Comparison of ENCODE assay signal across 21 mouse cellular contexts in genomic region chr16:55876025-55876424, GRCm38 (mm10). TPM values are rescaled to one million over a fixed set of nuclear protein-coding genes. Genes with fewer than 3 reads are reported as not detected.
DNase-seq lines count a peak whose midpoint lies in the region; ATAC-seq lines count a peak whose summit lies in the region.
"Had no signal": no experiment of that assay in that cellular context is flagged by ENCODE, and none has a peak within 500 bp of the region (broad histone marks: within the 10 kb centered on the region; RNA-seq: fewer than 3 reads in every experiment).

No protein-coding gene starts in this region.

- no peak overlapping the region; the same call in 1 of the 2 replicates for H3K27ac ChIP-seq in heart, embryonic 12.5 days (ENCODE audit: poor library complexity, severe bottlenecking)
- H3K27ac ChIP-seq: embryonic facial prominence, embryonic 12.5 days; hindbrain, embryonic 12.5 days; liver, embryonic 14.5 days; macrophage had no signal

- no peaks in the 10 kb centered on the region for H3K36me3 ChIP-seq in heart, embryonic 12.5 days
- H3K36me3 ChIP-seq: embryonic facial prominence, embryonic 12.5 days; hindbrain, embryonic 12.5 days had no signal

- H3K4me1 ChIP-seq in heart, embryonic 12.5 days (replicated peaks) = peaks cover 9% of the 10 kb centered on the region; the same call in 1 of the 2 replicates
- H3K4me1 ChIP-seq: embryonic facial prominence, embryonic 12.5 days; hindbrain, embryonic 12.5 days had no signal

- H3K4me2 ChIP-seq in heart, embryonic 12.5 days = no peak overlapping the region
- H3K4me2 ChIP-seq: embryonic facial prominence, embryonic 12.5 days; hindbrain, embryonic 12.5 days had no signal

- WGBS in heart, embryonic 12.5 days = 39% methylated on average over 6 of the region's 6 CpGs

- ATAC-seq in heart, embryonic 12.5 days (ENCODE audit: insufficient number of reproducible peaks, low FRiP score) = peak; percentile 64
- ATAC-seq in CD4-positive, CD25-positive, alpha-beta regulatory T cell, adult 4 months = peak; percentile 5
- ATAC-seq in inflammation-experienced regulatory T-cells, adult 6 months = peak; percentile 30
- ATAC-seq: forebrain, embryonic 16.5 days had no signal

- no peak for DNase-seq in heart, adult 8-10 months (ENCODE audit: low spot score)
- DNase-seq in kidney, postnatal 14 days = peak; percentile 9
- no peak for DNase-seq in kidney, adult 9 months
- DNase-seq in cerebellum, adult 8-10 months = no peak
- DNase-seq in right cerebral cortex, postnatal 36 days (ENCODE audit: low spot score in 2 of 2) = no peak
- DNase-seq: adrenal gland, adult 8-10 months; cerebellum, adult 9-10 months; gastrocnemius, postnatal 25 days; midbrain, embryonic 14.5 days; spleen, adult 18-20 months; thymus, postnatal 36 days had no signal

- no peak overlapping the region for H3K4me3 ChIP-seq in heart, embryonic 12.5 days
- H3K4me3 ChIP-seq: embryonic facial prominence, embryonic 12.5 days; erythroblast, embryonic 14.5 days; hindbrain, embryonic 12.5 days; myocyte had no signal

- H3K27me3 ChIP-seq in heart, embryonic 12.5 days (replicated peaks) = no peaks in the 10 kb centered on the region
- H3K27me3 ChIP-seq: embryonic facial prominence, embryonic 12.5 days; hindbrain, embryonic 12.5 days had no signal

- no peak overlapping the region for H3K9ac ChIP-seq in heart, embryonic 12.5 days
- H3K9ac ChIP-seq: embryonic facial prominence, embryonic 12.5 days; hindbrain, embryonic 12.5 days; liver, embryonic 14.5 days had no signal

- no peaks in the 10 kb centered on the region for H3K9me3 ChIP-seq in heart, embryonic 12.5 days (replicated peaks)
- H3K9me3 ChIP-seq: embryonic facial prominence, embryonic 12.5 days; hindbrain, embryonic 12.5 days had no signal

RNA-seq across cellular contexts. Expression of gene Nxpe3, which starts 19.1 kb away (rescaled TPM):
- 0.66 and 0.74 TPM in 2 replicates for polyA plus RNA-seq in heart, embryonic 12.5 days (2016; fragmentation: Nextera tagmentation; extraction: Ambion mirVana)
- under 1 TPM; 0.33 to 0.87 (median 0.44) TPM for total RNA-seq in heart, adult 8-10 months (2022)
- polyA plus RNA-seq in CD4-positive, CD25-positive, alpha-beta regulatory T cell, adult 4 months (2017; shearing (Covaris generic)) = 10 to 100 TPM; 13.6 to 27.9 TPM
- polyA plus RNA-seq in inflammation-experienced regulatory T-cells, adult 6 months (2017; shearing (Covaris generic)) = 10 to 100 TPM; 13.7 to 36.9 (median 22.6) TPM

RNA-seq across cellular contexts. Expression of gene Nfkbiz, which starts 37.3 kb away (rescaled TPM):
- 3.1 and 3.3 TPM in 2 replicates for polyA plus RNA-seq in heart, embryonic 12.5 days (2016; fragmentation: Nextera tagmentation; extraction: Ambion mirVana)
- total RNA-seq in heart, adult 8-10 months (2022) = 1 to 10 TPM; 1.9 to 2.3 (median 2.1) TPM
- 10 to 100 TPM; 33.2 to 39.6 TPM for polyA plus RNA-seq in CD4-positive, CD25-positive, alpha-beta regulatory T cell, adult 4 months (2017; shearing (Covaris generic))
- polyA plus RNA-seq in inflammation-experienced regulatory T-cells, adult 6 months (2017; shearing (Covaris generic)) = 10 to 100 TPM; 24.7 to 39.2 (median 36.9) TPM

RNA-seq across cellular contexts. Expression of gene Cep97, which starts 58.6 kb away (rescaled TPM):
- polyA plus RNA-seq in heart, embryonic 12.5 days (2016; fragmentation: Nextera tagmentation; extraction: Ambion mirVana) = 9.8 and 9.9 TPM in 2 replicates
- total RNA-seq in heart, adult 8-10 months (2022) = 1 to 10 TPM; 3.9 to 5.3 (median 5.2) TPM
- polyA plus RNA-seq in CD4-positive, CD25-positive, alpha-beta regulatory T cell, adult 4 months (2017; shearing (Covaris generic)) = 10 to 100 TPM; 24.5 to 30.9 TPM
- 10 to 100 TPM; 21.2 to 26.1 (median 25.2) TPM for polyA plus RNA-seq in inflammation-experienced regulatory T-cells, adult 6 months (2017; shearing (Covaris generic))

Comparison
In these comparisons a context has a peak if more than half of its experiments do, and no peak if none do; other contexts are left out.
1. ATAC-seq: peak in every context shown above with its lines; median percentile 64 in heart, embryonic 12.5 days; 30 in inflammation-experienced regulatory T-cells, adult 6 months; 5 in CD4-positive, CD25-positive, alpha-beta regulatory T cell, adult 4 months.